In the genomic region with DNA sequence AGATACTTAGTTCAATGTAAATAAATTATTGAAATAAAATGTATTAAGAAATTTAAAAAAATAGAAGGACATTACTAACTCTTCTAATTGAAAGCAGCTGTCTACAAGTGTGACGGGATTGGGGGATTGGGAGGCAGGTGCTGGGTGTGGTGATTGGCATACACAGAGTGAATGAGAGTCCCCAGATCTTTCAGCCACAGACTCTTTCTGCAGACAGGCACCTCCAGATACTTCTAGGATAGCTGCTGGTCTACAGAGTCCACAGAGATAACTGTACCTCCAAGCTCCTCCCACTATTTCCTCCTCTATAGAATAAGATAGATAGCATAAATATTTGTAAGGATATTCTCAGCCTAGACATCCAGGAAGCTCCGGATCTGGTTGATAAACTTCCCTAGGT, we compare ENCODE assay signal across 24 mouse cellular contexts.
DNase-seq lines count a peak whose midpoint lies in the region; ATAC-seq and TF ChIP-seq lines count a peak whose summit lies in the region.
"Had no signal": no experiment of that assay in that cellular context is flagged by ENCODE, and none has a peak within 500 bp of the region (broad histone marks: within the 10 kb centered on the region; RNA-seq: fewer than 3 reads in every experiment).

No protein-coding gene starts in this region.

- no peak overlapping the region for H3K27ac ChIP-seq in liver, postnatal 0 days (ENCODE audit: low read depth)
- no peak overlapping the region for H3K27ac ChIP-seq in liver, embryonic 14.5 days
- H3K27ac ChIP-seq in heart, embryonic 11.5 days (ENCODE audit: low read depth, low read length), result no peak overlapping the region
- H3K27ac ChIP-seq: embryonic facial prominence, embryonic 12.5 days; embryonic facial prominence, embryonic 15.5 days; gastrocnemius, adult 2 months; heart, embryonic 13.5 days; hindbrain, embryonic 14.5 days had no signal

- TF ChIP-seq CTCF in liver, postnatal 0 days (IDR thresholded peaks at IDR 0.05; ENCODE audit: low read depth), result no peak
- TF ChIP-seq CTCF in liver, embryonic 14.5 days (IDR thresholded peaks at IDR 0.05; ENCODE audit: low read depth), result no peak

- no peaks in the 10 kb centered on the region for H3K36me3 ChIP-seq in liver, postnatal 0 days (replicated peaks; ENCODE audit: insufficient read depth, low read length)
- H3K36me3 ChIP-seq in liver, embryonic 14.5 days (replicated peaks; ENCODE audit: control insufficient read depth, insufficient read depth, low read depth), result no peaks in the 10 kb centered on the region
- H3K36me3 ChIP-seq in heart, embryonic 11.5 days (ENCODE audit: control insufficient read depth, insufficient read depth, low read length), result no peaks in the 10 kb centered on the region
- H3K36me3 ChIP-seq: embryonic facial prominence, embryonic 12.5 days; embryonic facial prominence, embryonic 15.5 days; heart, embryonic 13.5 days had no signal

- no peak overlapping the region for H3K4me3 ChIP-seq in liver, postnatal 0 days (ENCODE audit: low read depth, low read length)
- no peak overlapping the region for H3K4me3 ChIP-seq in liver, embryonic 14.5 days (ENCODE audit: insufficient read depth in 1 of 2, low read depth in 2 of 2, low read length in 2 of 2)
- H3K4me3 ChIP-seq in heart, embryonic 11.5 days (ENCODE audit: low read depth, low read length), result no peak overlapping the region
- H3K4me3 ChIP-seq: embryonic facial prominence, embryonic 12.5 days; embryonic facial prominence, embryonic 15.5 days; gastrocnemius, adult 2 months; heart, embryonic 13.5 days had no signal

- H3K9ac ChIP-seq in liver, postnatal 0 days (replicated peaks), result no peak overlapping the region
- no peak overlapping the region for H3K9ac ChIP-seq in liver, embryonic 14.5 days (replicated peaks)
- no peak overlapping the region for H3K9ac ChIP-seq in heart, embryonic 11.5 days (ENCODE audit: low read depth, low read length)
- H3K9ac ChIP-seq: embryonic facial prominence, embryonic 12.5 days; embryonic facial prominence, embryonic 15.5 days; forebrain, postnatal 0 days; heart, embryonic 13.5 days; hindbrain, embryonic 14.5 days had no signal

- WGBS in liver, postnatal 0 days (ENCODE audit: insufficient replicate concordance), result 43% methylated on average over 2 of the region's 2 CpGs
- WGBS in liver, embryonic 14.5 days (ENCODE audit: insufficient replicate concordance), result 16% methylated on average over 2 of the region's 2 CpGs
- WGBS in heart, embryonic 11.5 days (ENCODE audit: insufficient replicate concordance), result 61% methylated on average over 2 of the region's 2 CpGs

- no peak for ATAC-seq in liver, postnatal 0 days
- ATAC-seq in liver, embryonic 14.5 days (ENCODE audit: insufficient read depth), result peak; percentile 72
- peak; percentile 43 for ATAC-seq in megakaryocyte progenitor cell, adult 5-6 weeks (replicated peaks; ENCODE audit: poor library complexity)
- no peak for ATAC-seq in heart, embryonic 11.5 days (replicated peaks; ENCODE audit: insufficient number of reproducible peaks, low FRiP score, low TSS enrichment)
- ATAC-seq: forebrain, embryonic 14.5 days; forebrain, postnatal 0 days; Patski had no signal

- H3K27me3 ChIP-seq in liver, postnatal 0 days (ENCODE audit: insufficient read depth, low read length), result no peaks in the 10 kb centered on the region
- H3K27me3 ChIP-seq in liver, embryonic 14.5 days (ENCODE audit: control insufficient read depth, insufficient read depth, low read length), result no peaks in the 10 kb centered on the region
- no peaks in the 10 kb centered on the region for H3K27me3 ChIP-seq in heart, embryonic 11.5 days (ENCODE audit: control insufficient read depth, insufficient read depth, low read length)
- H3K27me3 ChIP-seq: embryonic facial prominence, embryonic 12.5 days; embryonic facial prominence, embryonic 15.5 days; heart, embryonic 13.5 days; Patski had no signal

- H3K4me1 ChIP-seq in liver, postnatal 0 days (ENCODE audit: insufficient read depth), result no peaks in the 10 kb centered on the region
- H3K4me1 ChIP-seq in liver, embryonic 14.5 days (replicated peaks; ENCODE audit: control insufficient read depth in 2 of 2, insufficient read depth in 2 of 2, low read length in 1 of 2), result peaks cover 6 to 17% of the 10 kb centered on the region in 2 experiments
- peaks cover 13% of the 10 kb centered on the region; the same call in 1 of the 2 replicates for H3K4me1 ChIP-seq in heart, embryonic 11.5 days (ENCODE audit: control insufficient read depth, insufficient read depth, low read length)

- H3K4me2 ChIP-seq in liver, postnatal 0 days (ENCODE audit: low read depth, low read length), result no peak overlapping the region
- H3K4me2 ChIP-seq in liver, embryonic 14.5 days (ENCODE audit: low read depth), result no peak overlapping the region
- H3K4me2 ChIP-seq in heart, embryonic 11.5 days, result no peak overlapping the region
- H3K4me2 ChIP-seq: embryonic facial prominence, embryonic 12.5 days; embryonic facial prominence, embryonic 15.5 days; heart, embryonic 13.5 days; hindbrain, embryonic 14.5 days had no signal

- DNase-seq in liver, result peak; percentile 11
- DNase-seq in liver, postnatal 0 days, result no peak
- no peak for DNase-seq in liver, embryonic 14.5 days (ENCODE audit: low read depth in 3 of 3, low spot score in 3 of 3)
- DNase-seq in lung, postnatal 25 days (ENCODE audit: low spot score), result no peak
- no peak for DNase-seq in thymus, postnatal 4 days
- DNase-seq: adrenal gland, postnatal 10 days; adrenal gland, postnatal 36 days; cerebellum, adult 18-20 months; cerebellum, adult 9-11 months; cerebellum, postnatal 25 days; forebrain, postnatal 0 days; gastrocnemius, adult 2 months; gastrocnemius, postnatal 25 days; heart, adult 18-20 months; heart, postnatal 14 days; heart, postnatal 4 days had no signal

- H3K9me3 ChIP-seq in liver, postnatal 0 days (ENCODE audit: low read length), result no peaks in the 10 kb centered on the region
- no peaks in the 10 kb centered on the region for H3K9me3 ChIP-seq in liver, embryonic 14.5 days (ENCODE audit: control insufficient read depth, low read length)
- H3K9me3 ChIP-seq in heart, embryonic 11.5 days (replicated peaks; ENCODE audit: control insufficient read depth, low read length), result no peaks in the 10 kb centered on the region
- H3K9me3 ChIP-seq: embryonic facial prominence, embryonic 12.5 days; embryonic facial prominence, embryonic 15.5 days; heart, embryonic 13.5 days had no signal

- TF ChIP-seq EP300 in liver, postnatal 0 days (IDR thresholded peaks at IDR 0.05; ENCODE audit: low read depth), result no peak
- peak; percentile 32; the same call in 1 of the 2 replicates for TF ChIP-seq EP300 in liver, embryonic 14.5 days (IDR thresholded peaks at IDR 0.05; ENCODE audit: low read depth)

Comparison
In these comparisons a context has a peak if more than half of its experiments do, and no peak if none do; other contexts are left out.
1. ATAC-seq: peak in liver, embryonic 14.5 days (single experiment) and megakaryocyte progenitor cell, adult 5-6 weeks (single experiment); none in liver, postnatal 0 days (single experiment) and heart, embryonic 11.5 days (single experiment).